Mouse (Mus musculus) heart, adult 11 months (tissue): ENCODE measurements at regions not wholly inside any gene's neighbourhood (a gene's known extent, or its start where the extent isn't known, plus 50 kb on each side); places are given as distances from the start of the nearest gene placed in this dataset.

Experiments used
- DNase-seq: peaks from one replicate; pipeline ENCODE4 v3.0.0; 2022

DNA sequence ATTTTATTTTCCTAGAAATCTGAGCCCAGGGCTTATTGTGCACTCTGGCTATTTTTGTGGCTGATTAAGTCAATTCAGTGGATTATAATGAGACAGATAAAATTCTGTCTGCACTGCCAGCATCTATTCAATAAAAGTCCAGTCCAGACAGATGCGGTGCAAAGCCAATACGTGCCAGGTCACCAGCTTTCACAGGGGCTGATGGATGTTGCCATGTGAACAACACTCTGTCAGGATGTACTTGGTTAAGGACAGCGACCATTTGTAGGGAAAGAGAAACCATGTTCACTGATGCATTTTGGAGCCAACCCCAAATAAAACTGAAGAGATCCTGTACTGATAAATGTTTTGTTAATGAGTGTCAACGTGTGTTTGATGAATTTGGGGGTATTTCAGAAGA is 285.0 kb upstream of the Gnpda2 start:
- DNase-seq = peak; percentile 76

DNA sequence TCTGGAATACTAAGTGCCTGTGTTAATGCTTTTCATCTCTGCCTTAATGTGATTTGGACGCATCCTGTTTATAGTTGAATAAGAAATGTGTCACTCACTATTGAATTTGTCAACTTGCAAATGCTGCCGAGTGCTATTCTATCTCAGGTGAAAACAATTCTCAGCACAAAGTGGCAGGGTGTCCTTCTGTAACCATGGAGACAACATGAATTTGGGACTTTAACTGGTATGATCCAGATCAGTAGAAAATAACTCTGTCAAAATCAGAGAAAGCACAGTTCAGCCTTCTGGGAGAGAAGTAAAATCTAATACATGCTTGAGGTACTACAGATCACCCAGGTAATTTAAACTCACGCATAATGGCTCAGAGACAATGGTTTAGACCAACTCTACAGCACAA is 270.9 kb upstream of the Gnpda2 start:
- DNase-seq = no peak

DNA sequence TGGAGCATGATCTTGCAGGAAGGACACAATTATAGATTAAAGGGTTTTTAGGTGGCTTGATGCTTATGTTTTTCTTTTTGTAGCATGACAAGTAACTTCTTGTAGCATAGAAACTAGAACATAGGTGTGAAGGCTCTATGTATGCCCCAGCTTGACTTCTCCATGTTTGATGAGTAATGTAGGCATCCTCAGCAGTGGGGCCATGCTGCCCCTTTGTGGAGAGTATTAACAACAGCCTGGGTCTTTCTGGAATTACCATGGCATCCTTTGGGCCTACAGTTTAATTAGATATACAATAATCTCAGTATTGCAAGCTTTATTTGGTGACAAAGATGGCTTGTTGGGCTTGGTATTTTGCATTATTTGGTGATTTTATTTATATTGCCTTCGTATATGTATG is 252.7 kb upstream of the Gnpda2 start:
- no peak for DNase-seq

DNA sequence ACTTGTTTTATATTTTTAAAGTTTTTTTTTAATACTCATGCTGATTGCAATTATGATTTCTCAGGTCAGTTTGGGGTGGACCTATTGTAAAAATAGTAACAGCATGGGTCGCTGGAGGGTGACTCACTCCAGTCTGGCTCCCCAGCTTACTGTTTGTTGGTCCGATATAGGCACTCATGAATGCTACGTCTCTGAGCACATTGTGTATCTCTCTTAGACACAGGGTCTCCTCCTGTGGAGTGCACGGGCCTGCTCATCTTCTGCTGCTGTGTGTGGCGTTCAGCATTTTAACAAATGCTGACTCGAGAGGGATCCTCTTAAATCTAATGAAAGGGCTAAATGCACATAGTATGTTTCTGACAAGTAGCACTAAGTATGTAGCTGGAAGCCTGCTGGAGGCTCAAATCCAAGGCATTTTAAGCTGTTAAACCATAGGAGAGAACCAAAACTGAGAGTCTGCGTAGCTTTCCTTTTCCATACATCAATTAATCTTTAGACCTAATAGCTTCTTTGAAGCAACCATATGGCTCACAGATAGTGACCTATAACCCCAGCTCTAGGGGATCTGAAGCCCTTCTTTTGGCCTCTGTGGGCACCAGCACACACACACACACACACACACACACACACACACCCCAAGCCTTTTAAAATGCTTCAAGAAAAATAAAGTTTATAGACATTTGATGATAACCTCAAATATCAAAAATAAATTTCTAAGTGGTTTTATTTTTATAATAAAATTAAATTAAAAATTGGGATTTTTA is 246.0 kb upstream of the Gnpda2 start:
- DNase-seq = no peak

DNA sequence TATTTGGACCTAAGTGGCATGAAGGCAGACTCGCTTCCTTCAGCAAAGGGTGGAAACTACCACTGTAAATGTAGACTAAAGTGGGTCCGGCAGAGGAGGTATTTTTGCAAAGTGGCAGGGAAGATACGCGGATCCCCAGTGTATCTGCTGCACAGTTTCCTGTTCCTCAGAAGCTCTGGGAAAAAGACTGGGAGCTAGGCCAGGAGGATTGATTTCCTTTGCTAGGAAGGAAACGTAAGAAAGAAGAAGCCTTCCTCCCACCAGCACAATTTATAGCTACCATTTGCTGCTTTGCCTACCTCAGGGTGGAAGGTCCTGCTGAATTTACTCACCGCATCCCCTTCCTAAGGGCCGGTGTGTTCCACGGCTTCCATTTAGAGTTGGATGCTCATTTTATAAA is 244.2 kb upstream of the Gnpda2 start:
- no peak for DNase-seq

DNA sequence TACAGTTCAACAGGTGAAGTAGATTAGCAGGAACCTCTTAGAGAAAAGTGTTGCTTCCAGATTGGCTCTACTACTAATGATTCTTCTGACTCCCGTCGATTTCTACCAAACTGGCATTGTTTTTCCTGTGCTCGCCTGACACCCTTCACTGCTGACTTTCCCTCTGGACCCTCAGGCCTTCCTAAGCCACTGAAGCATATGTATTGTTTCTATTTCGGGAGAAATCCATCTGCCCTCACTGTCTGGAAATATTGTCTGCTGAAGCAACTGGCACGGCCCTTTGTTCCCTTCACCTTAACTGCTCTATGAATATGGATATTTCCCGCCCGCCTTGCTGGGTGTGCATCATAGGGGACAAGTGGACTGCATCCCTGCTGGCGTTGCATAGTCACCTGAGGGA is 243.0 kb upstream of the Gnpda2 start:
- DNase-seq = no peak

DNA sequence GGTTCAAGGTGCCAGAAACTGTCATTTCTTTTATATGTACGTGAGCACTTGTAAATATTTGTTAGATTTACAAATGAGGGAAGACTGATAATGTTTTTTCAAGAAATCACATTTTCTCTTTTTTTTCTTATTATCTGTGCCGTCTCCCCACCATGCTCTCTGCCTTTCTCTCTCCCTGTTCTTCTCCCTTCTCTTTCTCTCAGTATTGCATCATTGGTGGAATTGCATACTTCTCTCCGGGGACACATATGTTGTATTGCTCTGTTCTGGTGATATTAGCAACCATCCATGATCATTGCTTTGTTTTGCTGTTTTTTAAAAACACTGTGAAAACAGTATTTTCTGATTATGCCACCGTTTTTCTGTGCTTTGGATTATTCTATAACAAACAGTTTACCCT is 225.6 kb upstream of the Gnpda2 start:
- no peak for DNase-seq

DNA sequence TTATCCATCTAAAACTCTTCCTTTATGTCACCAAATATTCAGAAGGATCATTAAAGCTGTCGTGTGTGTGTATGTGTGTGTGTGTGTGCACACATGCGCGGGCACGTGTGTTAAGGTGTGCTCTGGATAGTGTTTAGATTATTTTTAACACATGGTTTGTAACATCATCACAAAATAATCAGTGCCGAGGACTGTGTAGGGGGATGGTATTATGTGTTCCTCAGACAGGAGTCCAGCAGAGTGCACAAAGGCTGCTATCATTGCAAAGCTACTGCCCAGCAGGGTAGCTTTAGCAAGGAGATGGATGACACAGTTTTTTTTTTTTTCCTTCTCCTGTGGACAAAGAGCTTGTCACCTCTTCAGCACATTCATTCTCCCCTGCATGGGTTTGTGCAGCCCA is 224.9 kb upstream of the Gnpda2 start:
- DNase-seq = no peak

DNA sequence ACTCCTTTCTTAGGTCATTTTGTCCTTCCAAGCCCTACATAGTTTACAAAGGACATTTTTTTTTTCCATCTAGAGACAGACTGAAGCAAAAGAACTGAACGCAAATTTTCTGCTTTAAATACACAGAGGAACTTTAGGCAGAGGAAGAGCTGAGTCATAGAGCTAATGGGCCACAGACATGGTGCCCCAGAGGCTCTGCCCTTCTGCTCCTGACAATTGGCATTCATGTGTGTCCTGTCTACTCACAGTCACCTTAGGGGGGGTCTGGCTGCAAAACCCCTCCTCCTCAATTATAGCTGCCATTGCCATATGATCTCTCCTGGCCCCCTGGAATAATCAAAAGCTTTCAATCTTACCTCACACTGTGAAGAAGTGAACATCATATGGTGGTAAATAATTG is 223.2 kb upstream of the Gnpda2 start:
- no peak for DNase-seq

DNA sequence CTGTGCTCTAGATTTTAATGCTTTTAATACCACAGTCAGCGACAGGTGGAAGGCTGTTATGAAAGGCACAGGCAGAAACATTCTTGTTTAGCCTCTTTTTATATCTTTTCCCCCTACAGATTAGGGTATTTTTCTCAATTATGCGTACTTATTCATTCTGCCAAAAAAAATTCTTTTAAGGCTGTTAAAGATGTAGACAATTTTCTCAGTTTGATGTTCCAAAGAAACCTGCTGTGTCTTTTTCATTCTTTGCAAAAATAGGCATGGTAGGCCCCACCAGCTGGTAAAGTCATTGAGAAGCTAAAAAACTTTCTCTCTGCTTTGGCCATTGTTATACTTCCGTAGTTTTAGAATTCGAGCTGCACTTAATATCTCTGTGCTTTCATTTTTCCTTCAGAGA is 210.5 kb upstream of the Gnpda2 start:
- DNase-seq = no peak

DNA sequence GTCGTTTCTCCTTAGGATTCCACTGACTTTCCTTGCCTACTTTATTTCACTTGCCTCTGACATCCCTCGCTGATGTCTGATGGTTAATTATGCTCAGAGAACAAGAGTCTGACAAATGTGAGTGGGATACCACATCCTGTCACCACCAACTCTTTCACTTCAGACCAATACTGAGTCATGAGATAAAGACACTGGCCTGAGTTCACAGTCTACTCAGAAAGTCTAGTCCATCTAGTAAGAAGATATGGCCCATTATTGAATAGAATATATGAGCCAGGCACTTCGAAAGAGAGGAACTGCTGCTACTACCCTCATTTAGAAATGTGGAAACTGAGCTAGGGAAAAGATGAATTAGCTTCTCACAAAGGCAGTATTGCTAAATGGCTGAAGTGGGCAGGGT is 210.0 kb upstream of the Gnpda2 start:
- no peak for DNase-seq

DNA sequence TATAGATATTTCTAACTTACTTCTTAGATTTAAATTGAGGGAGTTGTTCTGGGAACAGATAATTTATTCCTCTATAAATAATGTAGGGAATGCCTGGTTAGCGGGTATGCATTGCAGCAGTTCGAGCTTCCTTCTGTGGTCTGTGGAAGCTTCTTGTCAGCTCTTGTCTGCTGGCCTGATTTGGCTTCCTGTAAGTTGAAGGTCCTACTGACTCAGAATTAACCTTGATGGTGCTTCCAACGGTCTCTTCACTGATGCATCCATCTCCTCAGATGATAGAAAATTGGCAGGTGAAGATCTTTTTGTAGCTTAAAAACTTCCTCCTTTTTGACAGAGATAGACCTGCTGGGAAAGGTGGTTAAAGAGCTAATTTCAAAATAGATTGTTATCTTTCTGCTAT is 203.2 kb upstream of the Gnpda2 start:
- no peak for DNase-seq

DNA sequence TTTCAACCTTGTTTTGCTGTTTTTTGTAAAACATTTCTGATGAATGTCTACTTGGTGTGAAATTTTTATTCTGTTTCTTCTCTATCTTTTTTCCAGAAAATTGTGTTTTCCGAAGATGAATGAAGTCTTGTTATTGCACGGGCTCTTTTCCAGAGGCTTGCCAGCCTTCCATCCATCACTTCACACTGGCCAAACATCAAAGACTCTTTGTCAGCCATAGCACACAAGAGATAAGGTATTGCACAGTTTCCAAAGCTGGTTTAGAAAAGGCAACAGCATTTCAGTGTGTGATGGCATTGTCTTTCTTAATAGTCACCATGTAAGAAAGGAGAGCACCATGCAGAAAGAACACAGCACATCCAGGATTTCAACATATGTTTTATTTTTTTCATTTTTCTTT is 202.5 kb upstream of the Gnpda2 start:
- no peak for DNase-seq

DNA sequence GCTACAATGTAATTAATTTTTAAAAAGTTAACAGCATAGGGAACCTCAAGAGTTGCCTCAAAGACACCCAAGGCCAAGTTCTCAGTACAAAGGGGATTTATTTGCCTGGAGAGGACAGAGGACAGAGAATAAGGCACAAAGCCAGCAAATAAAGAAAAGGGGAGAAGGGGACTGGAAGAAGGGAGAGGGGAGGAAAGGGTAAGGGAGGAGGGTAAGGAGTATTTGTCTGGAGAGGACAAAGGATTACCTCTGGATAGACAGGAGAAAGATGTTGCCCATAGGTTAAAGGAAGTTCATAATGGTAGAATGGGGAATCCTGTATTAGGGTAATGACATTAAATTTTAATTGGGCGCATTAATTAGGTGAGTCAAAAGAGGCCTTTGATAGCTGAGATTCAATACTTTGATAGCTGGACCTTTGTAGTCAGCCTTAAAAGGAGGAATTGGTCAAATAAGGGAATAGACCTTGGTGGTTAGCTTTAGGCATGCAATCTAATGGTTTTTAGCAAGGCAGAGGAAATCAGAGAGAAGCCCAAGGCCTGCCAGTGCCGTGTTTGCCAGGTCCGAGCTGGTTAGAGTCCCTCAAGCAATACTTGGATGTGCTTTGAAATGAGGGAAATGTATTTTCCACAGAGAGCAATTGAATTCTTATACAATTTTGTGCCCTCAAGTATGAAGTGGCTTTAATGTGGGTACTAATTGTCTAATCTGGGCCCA is 164.8 kb upstream of the Gnpda2 start:
- no peak for DNase-seq

DNA sequence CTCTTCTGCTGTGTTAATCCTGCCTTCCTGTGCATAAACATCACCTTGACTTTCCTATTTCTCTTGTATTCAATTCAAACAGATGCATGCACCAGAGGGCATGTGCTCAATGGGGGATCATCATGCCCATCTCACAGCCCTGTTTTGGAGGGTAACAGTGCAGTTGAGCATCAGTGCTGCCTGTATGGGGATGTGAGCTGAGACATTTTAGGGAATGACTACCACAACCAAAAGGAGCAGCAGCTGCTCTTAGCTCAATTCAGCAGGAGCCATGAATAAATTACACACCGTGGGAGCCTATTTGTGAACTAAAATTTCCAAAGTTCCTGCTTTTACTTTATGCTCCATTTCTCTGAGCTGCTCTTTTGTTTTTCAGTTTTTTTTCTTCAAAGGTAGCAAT is 164.2 kb upstream of the Gnpda2 start:
- DNase-seq = no peak

DNA sequence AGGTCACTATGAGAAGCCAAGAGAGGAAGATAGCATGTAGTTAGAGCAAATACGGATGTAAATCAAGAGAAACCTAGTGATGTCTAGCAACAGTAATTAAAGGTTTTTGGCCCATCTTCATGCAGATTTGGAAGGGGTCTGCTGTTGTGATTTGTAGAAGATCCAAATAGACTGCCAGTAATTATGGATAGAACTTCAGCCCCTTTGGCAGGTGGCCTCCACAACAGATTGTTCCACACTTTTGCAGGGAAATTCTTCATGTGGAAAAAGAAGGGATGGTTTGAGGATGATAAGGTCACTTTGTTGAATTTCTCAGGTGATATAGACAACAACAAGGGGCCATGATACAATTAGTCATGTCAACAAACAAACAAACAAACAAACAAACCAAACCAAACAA is 148.4 kb upstream of the Gnpda2 start:
- DNase-seq = no peak

DNA sequence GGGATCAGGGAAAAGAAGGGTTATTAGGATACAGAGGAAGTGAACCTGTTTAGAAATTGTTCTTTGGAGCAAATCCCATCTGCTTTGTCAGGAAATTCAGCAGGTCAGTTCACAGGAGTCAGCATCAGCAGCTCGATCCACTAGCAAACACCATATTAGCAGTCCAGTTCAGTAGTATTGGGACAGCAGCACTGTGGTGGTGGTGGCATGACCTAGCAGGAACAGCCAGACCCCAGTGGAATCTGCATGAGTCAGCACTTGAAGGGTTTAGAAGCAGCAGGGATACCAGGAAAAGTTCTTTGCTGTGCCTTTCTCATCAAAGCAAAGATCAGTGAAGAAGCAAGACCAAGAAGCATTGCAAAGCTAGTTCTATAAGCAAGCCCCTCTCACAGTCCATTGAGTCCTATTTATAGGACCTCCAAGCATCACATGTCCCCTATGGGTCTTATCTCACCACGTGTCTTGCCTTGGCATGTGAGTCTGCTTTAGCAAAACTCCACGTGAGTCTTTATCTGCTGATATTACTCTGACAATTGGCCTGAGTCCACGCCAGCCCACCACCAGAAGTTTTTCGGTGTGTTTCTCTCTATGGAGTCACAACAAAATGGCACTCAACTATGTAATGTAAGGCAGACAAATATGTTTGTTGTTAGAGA is 129.3 kb upstream of the Gnpda2 start:
- no peak for DNase-seq

DNA sequence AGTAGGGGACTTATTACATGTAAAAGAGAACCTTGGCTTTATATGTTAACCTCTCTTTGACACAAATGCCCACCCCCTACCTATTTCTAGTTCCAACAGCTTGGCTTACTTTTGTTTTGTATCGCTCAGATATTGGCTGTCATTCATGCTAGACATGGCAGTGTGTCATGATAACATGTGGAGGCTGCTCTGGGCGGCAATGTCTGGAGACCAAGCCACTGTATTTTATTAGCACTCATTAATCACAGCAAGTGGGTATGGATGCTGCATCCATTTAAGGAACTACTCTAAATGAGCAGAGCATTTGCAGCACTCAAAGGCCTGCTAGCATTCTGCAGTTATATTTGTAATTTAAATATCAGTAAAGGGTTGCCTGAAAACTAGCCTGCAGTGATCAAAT is 123.9 kb upstream of the Gnpda2 start:
- no peak for DNase-seq

DNA sequence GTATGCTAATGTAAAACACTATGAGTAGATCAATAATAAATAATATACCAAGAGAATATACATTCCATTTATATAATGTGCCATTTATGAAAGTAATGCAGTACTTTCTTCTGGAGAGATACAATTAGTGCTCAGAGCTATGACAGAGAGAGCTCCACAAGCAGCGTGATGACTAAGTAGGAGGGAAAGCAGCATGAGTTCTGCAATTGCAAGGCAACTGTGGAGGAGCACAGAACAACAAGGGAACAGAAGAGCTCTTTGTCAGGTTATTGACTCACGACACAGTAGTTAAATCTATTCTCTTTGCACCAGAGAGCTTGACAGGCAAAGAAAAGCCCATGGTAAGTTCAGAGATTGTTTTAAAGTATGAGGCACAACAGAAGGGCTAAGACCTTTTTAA is 115.0 kb upstream of the Gnpda2 start:
- no peak for DNase-seq

DNA sequence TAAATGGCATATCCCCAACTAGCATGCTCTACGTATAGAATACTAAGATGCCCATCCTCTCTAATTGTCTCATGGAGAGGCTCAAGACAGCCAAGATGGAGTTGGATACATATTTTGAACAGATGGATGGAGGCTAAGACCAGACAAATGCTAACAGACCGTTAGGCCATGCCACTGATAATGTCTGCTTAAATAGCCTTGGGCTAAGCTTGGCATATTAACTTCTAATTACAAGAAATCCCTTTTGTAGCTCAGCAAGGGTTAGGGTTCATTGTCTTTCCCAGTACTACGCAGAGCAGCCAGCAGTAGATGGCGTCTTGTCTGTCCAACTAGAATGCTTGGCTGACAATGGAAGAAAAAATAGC is 113.0 kb upstream of the Gnpda2 start:
- DNase-seq = no peak

DNA sequence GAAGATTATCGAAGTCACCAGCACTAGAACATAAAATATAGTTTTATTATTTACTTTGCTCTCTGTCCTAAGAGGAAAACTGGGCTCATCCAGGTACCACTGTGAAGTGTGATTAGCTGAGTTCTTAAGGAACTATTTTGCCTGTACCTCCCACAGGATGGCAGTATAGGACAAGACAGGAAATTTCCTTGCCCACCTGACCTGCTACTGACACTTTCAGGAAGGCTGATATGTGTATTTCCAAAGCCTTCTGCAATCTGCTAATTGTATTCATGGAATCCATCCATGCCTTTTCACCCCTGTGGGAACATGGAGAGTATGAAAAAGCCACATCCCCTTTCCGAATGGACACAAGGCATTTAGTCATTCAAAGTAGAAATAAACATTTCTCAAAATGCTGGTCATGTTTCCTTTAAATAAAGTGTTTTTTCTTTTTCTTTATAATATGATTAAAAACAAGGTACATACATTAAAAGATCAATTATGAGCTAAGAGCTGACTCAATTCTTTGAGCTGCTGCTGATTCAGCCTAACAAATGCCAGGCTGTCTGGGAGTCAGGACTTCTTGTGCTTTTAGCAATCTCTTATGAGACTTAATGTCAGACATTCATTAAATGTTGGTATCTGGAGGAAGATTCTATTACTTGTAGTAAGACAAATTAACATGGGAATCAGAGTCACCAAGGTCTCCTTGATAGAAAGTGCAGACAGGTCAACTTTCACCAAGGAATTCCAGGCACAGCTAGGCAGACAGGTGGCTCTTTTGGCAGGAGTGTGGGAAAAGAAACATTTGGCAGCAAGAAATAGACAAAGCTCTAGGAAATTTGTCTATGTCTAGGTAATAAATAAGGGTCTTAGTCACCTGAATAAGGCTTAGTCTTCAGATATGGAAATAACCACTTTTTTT is 112.4 kb upstream of the Gnpda2 start:
- DNase-seq = no peak

DNA sequence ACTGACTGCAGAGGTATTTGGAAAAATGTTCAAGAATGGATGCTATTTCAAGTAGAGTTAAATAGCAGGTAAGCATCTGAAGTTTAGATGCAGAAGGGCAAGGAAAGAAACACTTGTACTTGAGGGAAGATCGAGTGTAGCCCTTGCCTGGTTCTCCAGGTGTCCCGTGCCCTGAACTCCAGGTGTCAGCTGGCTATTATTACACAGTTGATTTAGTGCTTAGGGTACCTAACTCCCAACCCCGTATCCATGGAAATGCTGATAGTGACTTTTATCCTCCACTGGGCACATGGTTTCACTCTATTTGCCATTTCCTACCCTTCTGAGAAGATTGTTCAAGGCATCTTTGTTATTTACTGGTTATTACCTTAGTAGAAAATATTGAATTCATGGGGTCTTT is 86.6 kb upstream of the Gnpda2 start:
- DNase-seq = no peak

DNA sequence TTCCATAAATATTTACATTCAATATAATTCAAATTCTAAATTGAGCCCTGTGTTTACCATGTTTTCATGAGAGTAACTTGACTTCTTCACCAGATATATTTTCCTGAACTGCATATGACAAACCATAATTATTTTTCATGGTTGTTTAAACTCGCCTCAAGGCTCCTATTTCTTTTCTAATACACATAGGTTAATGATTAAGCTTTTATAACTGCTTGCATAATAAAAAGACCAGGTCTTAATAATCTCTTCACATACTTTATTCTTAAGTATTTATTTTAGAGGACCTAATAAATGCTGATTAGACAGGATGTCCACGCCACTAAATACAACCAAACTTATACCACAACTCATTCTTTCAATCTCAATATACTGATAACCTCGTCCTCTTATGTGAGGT is 86.1 kb upstream of the Gnpda2 start:
- DNase-seq = no peak
